Mouse (Mus musculus): ENCODE data around the gene Cpm. TPM values are rescaled to one million over a fixed set of nuclear protein-coding genes. Genes with fewer than 3 reads are reported as not detected.
"Not testable (repeated sequence)": the region's sequence is repeated elsewhere in the genome, so short reads cannot be mapped to it uniquely, and the experiment has no call there.

Cpm gene
- total and polyA plus RNA-seq, 2 experiments from 2014 or later = 2.3 to 2.4 TPM

DNA sequence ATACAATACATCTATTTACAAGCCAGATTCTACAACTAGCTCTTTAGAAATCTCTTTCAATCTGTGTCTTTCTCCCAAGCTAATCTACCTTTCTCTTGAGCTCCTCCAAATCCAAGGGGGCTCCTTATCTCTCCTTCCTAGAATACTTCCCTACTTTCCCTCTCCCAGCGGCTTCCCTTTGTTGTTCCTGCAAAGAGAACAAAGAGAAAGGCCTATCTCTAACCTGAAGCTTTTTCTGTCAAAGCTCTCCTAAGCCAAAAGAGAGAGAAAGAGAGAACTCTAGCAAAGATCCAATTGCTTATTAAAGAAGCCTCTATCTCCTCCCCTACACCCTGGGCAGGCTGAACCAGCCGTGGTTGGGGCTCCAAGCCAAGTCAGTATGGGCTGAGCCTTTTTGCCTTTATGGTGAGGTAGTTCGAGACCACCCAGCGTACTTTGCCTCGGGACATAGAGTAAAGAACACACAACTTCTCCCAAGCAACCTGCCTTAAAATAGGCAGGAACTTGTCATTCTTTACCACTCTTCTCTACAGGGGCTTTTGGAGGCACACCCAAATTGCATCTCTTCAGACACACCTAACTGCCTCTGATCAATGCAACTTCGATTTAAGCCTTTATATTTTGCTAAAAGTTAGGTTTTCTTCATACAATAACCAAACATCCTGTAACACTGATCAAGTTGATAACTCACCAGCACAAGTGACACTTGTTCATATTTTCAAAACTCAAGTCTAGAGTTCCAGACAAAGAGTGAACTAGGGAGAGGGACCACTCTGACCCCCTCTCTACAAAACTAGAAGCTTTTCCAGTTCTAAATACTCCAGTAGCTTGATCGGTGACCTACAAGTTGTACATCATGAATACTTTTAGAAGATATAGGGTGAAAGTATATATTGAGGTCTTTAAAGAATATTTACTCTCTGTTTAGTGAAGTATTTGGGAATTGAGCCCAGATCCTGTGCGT is 16.4 kb upstream of the Cpm start:
- H3K36me3 ChIP-seq (ENCODE audit: insufficient read depth, low read length) = no peaks in the 10 kb centered on the region
- 85% methylated on average over 8 of the region's 8 CpGs for WGBS
- no peak overlapping the region for H3K4me3 ChIP-seq (ENCODE audit: low read length)
- TF ChIP-seq CTCF (IDR thresholded peaks at IDR 0.05; ENCODE audit: low read depth) = no peak
- H3K27me3 ChIP-seq (ENCODE audit: insufficient read depth, low read length) = no peaks in the 10 kb centered on the region
- ATAC-seq (no peak), DNase-seq (ENCODE audit: low spot score) (no peak)
- no peaks in the 10 kb centered on the region for H3K9me3 ChIP-seq (ENCODE audit: low read length)
- no peak overlapping the region for H3K9ac ChIP-seq (replicated peaks; ENCODE audit: low read length)
- no peaks in the 10 kb centered on the region for H3K4me1 ChIP-seq (ENCODE audit: insufficient read depth, low read length)
- no peak overlapping the region for H3K4me2 ChIP-seq (ENCODE audit: low read depth, low read length)
- no peak overlapping the region for H3K27ac ChIP-seq

DNA sequence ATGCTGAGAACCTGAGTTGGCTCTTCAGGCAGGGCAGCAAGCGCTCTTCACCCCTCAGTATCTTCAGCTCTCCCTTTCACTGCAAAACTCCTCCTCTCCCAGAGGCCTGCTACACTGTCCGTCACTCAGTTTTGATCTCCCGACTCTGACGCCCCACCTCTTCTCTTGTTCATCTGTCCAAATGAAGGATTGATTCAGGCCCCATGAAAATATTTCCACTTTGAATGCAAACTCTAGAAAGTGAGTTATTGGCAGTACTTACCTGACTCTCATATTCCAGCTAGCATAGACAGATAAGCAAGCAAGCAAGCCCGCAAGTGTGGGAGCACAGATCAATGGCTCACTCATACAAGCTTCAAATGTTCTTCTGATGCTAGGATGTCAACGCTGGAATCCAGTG is 15.3 kb upstream of the Cpm start:
- H3K36me3 ChIP-seq (ENCODE audit: insufficient read depth, low read length) = no peaks in the 10 kb centered on the region
- no peaks in the 10 kb centered on the region for H3K9me3 ChIP-seq (ENCODE audit: low read length)
- H3K27me3 ChIP-seq (ENCODE audit: insufficient read depth, low read length) = no peaks in the 10 kb centered on the region
- ATAC-seq = no peak
- H3K9ac ChIP-seq (replicated peaks; ENCODE audit: low read length) = no peak overlapping the region
- no peak for TF ChIP-seq CTCF (IDR thresholded peaks at IDR 0.05; ENCODE audit: low read depth)
- no peak overlapping the region for H3K4me3 ChIP-seq (ENCODE audit: low read length)
- H3K4me1 ChIP-seq (ENCODE audit: insufficient read depth, low read length) = no peaks in the 10 kb centered on the region
- no peak overlapping the region for H3K27ac ChIP-seq
- H3K4me2 ChIP-seq (ENCODE audit: low read depth, low read length) = no peak overlapping the region
- 81% methylated on average over 6 of the region's 6 CpGs for WGBS
- DNase-seq (ENCODE audit: low spot score) = no peak

DNA sequence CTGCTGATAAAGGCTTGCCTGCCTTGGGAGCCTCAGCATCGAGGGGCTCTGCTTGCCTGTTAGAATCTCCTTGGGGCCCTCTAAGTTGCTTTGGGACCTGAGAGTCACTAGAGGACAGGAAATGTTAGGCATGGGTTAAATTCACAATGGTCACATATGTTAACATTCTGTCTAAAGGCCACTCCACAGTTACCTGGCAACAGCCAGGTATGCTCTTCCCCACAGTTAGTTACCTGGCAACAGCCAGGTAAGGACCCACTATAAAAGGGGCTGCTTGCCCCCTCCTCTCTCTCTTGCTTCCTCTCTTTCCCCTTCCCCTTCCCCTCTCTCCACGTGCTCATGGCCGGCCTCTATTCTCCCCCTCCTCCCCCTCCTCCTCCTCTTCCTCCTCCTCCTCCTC is 14.9 kb upstream of the Cpm start:
- Histone ChIP-seq H3K4me2 (ENCODE audit: low read depth, low read length) (no peak overlapping the region), H3K9me3 (ENCODE audit: low read length) (no peaks in the 10 kb centered on the region), H3K4me3 (ENCODE audit: low read length) (no peak overlapping the region), H3K4me1 (ENCODE audit: insufficient read depth, low read length) (no peaks in the 10 kb centered on the region), H3K36me3 (ENCODE audit: insufficient read depth, low read length) (no peaks in the 10 kb centered on the region), H3K27me3 (ENCODE audit: insufficient read depth, low read length) (no peaks in the 10 kb centered on the region), H3K9ac (replicated peaks; ENCODE audit: low read length) (no peak overlapping the region), H3K27ac (no peak overlapping the region)
- no peak for ATAC-seq
- DNase-seq (ENCODE audit: low spot score) = no peak
- no peak for TF ChIP-seq CTCF (IDR thresholded peaks at IDR 0.05; ENCODE audit: low read depth)
- WGBS = 66% methylated on average over 3 of the region's 3 CpGs

- no peak overlapping the region for H3K27ac ChIP-seq
- ATAC-seq (no peak), DNase-seq (ENCODE audit: low spot score) (no peak)
- H3K4me1 ChIP-seq (ENCODE audit: insufficient read depth, low read length) = no peaks in the 10 kb centered on the region
- TF ChIP-seq CTCF (IDR thresholded peaks at IDR 0.05; ENCODE audit: low read depth) = no peak
- WGBS = 92% methylated on average over 8 of the region's 8 CpGs
- no peaks in the 10 kb centered on the region for H3K27me3 ChIP-seq (ENCODE audit: insufficient read depth, low read length)
- no peak overlapping the region for H3K4me3 ChIP-seq (ENCODE audit: low read length)
- H3K36me3 ChIP-seq (ENCODE audit: insufficient read depth, low read length) = no peaks in the 10 kb centered on the region
- no peaks in the 10 kb centered on the region for H3K9me3 ChIP-seq (ENCODE audit: low read length)
- no peak overlapping the region for H3K9ac ChIP-seq (replicated peaks; ENCODE audit: low read length)
- no peak overlapping the region for H3K4me2 ChIP-seq (ENCODE audit: low read depth, low read length)
These were observed 14.1 kb upstream of the Cpm start for GRCm38 (mm10) chr10:117615239-117615638.

DNA sequence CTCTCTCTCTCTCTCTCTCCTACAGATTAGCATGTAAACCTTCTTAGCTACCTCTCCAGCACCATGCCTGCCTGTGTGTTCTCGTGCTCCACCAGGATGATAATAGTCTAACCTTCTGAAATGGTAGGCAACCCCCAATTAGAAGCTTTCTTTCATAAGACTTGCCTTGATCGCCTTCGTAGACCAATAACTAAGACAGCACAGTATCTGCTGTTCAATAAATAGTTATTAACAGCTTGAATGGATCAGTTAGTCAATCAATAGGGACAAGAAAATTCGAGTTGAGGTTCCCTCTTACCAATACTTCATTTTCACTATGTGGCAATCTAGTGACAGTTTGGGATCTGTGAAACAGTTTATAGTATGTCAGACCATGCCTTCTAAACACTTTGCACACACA is 13.6 kb upstream of the Cpm start:
- no peak for DNase-seq (ENCODE audit: low spot score)
- WGBS = 82% methylated on average over 4 of the region's 4 CpGs

DNA sequence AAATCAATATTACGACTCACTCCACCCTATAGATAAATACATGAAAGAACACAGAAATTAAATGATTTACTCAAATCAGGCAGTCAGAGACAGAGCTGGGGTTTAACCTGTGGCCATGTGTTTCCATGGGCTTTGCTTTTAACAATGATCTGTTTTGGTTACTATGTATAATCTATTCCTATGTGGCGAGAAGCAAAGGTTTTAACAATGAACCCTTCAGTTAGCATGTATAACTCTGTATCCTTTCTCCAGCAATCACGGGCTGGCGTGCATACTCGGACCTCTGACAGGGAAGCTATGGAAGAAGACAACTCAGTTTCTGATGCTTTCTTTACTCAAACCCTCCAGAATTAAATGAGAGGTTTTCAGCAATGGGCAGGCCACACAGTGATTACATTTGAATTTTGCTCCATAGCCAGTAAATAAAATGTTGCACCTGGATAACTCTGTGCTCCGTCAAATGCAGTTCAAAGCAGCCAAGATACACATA is 13.1 kb upstream of the Cpm start:
- Histone ChIP-seq H3K4me3 (ENCODE audit: low read length) (no peak overlapping the region), H3K4me2 (ENCODE audit: low read depth, low read length) (no peak overlapping the region), H3K36me3 (ENCODE audit: insufficient read depth, low read length) (no peaks in the 10 kb centered on the region), H3K9ac (replicated peaks; ENCODE audit: low read length) (no peak overlapping the region), H3K27me3 (ENCODE audit: insufficient read depth, low read length) (no peaks in the 10 kb centered on the region), H3K27ac (no peak overlapping the region), H3K4me1 (ENCODE audit: insufficient read depth, low read length) (no peaks in the 10 kb centered on the region), H3K9me3 (ENCODE audit: low read length) (no peaks in the 10 kb centered on the region)
- ATAC-seq (no peak), DNase-seq (ENCODE audit: low spot score) (no peak)
- 91% methylated on average over 6 of the region's 6 CpGs for WGBS
- no peak for TF ChIP-seq CTCF (IDR thresholded peaks at IDR 0.05; ENCODE audit: low read depth)

More for the DNA sequence above, 13.6 kb upstream of the Cpm start:
- no peaks in the 10 kb centered on the region for H3K27me3 ChIP-seq (ENCODE audit: insufficient read depth, low read length)
- no peak for ATAC-seq
- no peaks in the 10 kb centered on the region for H3K4me1 ChIP-seq (ENCODE audit: insufficient read depth, low read length)
- H3K4me2 ChIP-seq (ENCODE audit: low read depth, low read length) = no peak overlapping the region
- no peaks in the 10 kb centered on the region for H3K9me3 ChIP-seq (ENCODE audit: low read length)
- no peak overlapping the region for H3K27ac ChIP-seq
- H3K36me3 ChIP-seq (ENCODE audit: insufficient read depth, low read length) = no peaks in the 10 kb centered on the region
- H3K9ac ChIP-seq (replicated peaks; ENCODE audit: low read length) = no peak overlapping the region
- TF ChIP-seq CTCF (IDR thresholded peaks at IDR 0.05; ENCODE audit: low read depth) = no peak
- no peak overlapping the region for H3K4me3 ChIP-seq (ENCODE audit: low read length)

DNA sequence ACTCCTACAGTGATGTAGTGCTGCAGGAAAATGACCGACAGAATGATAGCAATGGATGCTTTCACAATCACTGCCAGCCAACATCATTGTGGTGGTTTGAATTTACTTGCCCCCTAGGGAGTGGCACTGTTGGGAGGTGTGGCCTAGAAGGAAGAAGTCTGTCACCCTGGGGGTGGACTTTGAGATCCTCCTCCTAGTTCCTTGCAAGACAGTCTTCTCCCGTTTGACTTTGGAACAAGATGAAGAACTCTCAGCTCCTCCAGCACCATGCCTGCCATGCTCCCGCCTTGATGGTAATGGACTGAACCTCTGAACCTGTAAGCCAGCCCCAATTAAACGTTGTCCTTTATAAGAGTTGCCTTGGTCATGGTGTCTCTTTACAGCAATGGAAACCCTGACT is 12.5 kb upstream of the Cpm start:
- H3K27me3 ChIP-seq (ENCODE audit: insufficient read depth, low read length); H3K4me3 ChIP-seq (ENCODE audit: low read length); ATAC-seq; DNase-seq (ENCODE audit: low spot score); H3K9me3 ChIP-seq (ENCODE audit: low read length); H3K27ac ChIP-seq; H3K9ac ChIP-seq (replicated peaks; ENCODE audit: low read length); H3K4me1 ChIP-seq (ENCODE audit: insufficient read depth, low read length); H3K36me3 ChIP-seq (ENCODE audit: insufficient read depth, low read length); H3K4me2 ChIP-seq (ENCODE audit: low read depth, low read length): not testable (repeated sequence)
- WGBS = 91% methylated on average over 4 of the region's 4 CpGs

All from hindbrain, postnatal 0 days (tissue).